Mouse (Mus musculus) frontal cortex, adult 2 months (tissue): ENCODE measurements around the gene Fez1. TPM values are rescaled to one million over a fixed set of nuclear protein-coding genes. Genes with fewer than 3 reads are reported as not detected.

ENCODE experiments used
- DNase-seq, 2 experiments: peaks; one replicate each; pipeline ENCODE4 v3.0.0; 2022; ENCODE audit warnings: low spot score in 1 of 2; ENCODE audit errors: extremely low spot score in 1 of 2
- polyA plus RNA-seq: library from polyadenylated mRNA; depleted of rRNA; stranded (reverse); fragments of >200 nt; gene quantifications from 2 replicates; pipeline ENCODE4 v1.2.3, GENCODE M21; 2012; rRNA removed

Fez1 gene
- 315 and 327 TPM in 2 replicates for polyA plus RNA-seq

GRCm38 (mm10) chr9:36821644-36822000, at the start of gene Fez1:
Gene Fez1 (plus strand): TSS chr9:36821864.
- DNase-seq: peak; percentile 87 to 92

GRCm38 (mm10) chr9:36783921-36784320, 37.7 kb upstream of the Fez1 start:
- no peak for DNase-seq

- no peak for DNase-seq
These were observed 29.5 kb upstream of the Fez1 start for GRCm38 (mm10) chr9:36792191-36792590.

GRCm38 (mm10) chr9:36794487-36794886, 27.2 kb upstream of the Fez1 start:
- DNase-seq: no peak

- no peak for DNase-seq
These were observed 26.1 kb upstream of the Fez1 start for GRCm38 (mm10) chr9:36795556-36795955.

- no peak for DNase-seq
These were observed 25.4 kb upstream of the Fez1 start for GRCm38 (mm10) chr9:36796224-36796623.

GRCm38 (mm10) chr9:36796781-36797555, 24.7 kb upstream of the Fez1 start, which contains the start of gene Ei24:
Gene Ei24 (minus strand): TSS chr9:36797393.
- DNase-seq: peak; percentile 74 to 94

- DNase-seq: no peak
These were observed 19.7 kb upstream of the Fez1 start for GRCm38 (mm10) chr9:36801961-36802360.

- DNase-seq: no peak
These were observed 18.7 kb upstream of the Fez1 start for GRCm38 (mm10) chr9:36802951-36803350.

- DNase-seq: no peak
These were observed 18.3 kb upstream of the Fez1 start for GRCm38 (mm10) chr9:36803386-36803785.

GRCm38 (mm10) chr9:36803926-36804325, 17.7 kb upstream of the Fez1 start:
- no peak for DNase-seq

GRCm38 (mm10) chr9:36805256-36805975, 16.2 kb upstream of the Fez1 start:
- DNase-seq: no peak

- no peak for DNase-seq
These were observed 13.4 kb upstream of the Fez1 start for GRCm38 (mm10) chr9:36808126-36808785.

- DNase-seq: no peak
These were observed 7.2 kb upstream of the Fez1 start for GRCm38 (mm10) chr9:36814486-36814885.

GRCm38 (mm10) chr9:36818905-36819304, 2.8 kb upstream of the Fez1 start:
- no peak for DNase-seq

- DNase-seq: no peak
These were observed 558 bp upstream of the Fez1 start for GRCm38 (mm10) chr9:36820969-36821643.

- no peak for DNase-seq
These were observed 360 bp downstream of the Fez1 start for GRCm38 (mm10) chr9:36822024-36822423.

- no peak for DNase-seq
These were observed 5.1 kb downstream of the Fez1 start for GRCm38 (mm10) chr9:36826612-36827363.

- no peak for DNase-seq
These were observed 9.7 kb downstream of the Fez1 start for GRCm38 (mm10) chr9:36831401-36831800.

- peak; percentile 84 to 95 for DNase-seq
These were observed 10.9 kb downstream of the Fez1 start for GRCm38 (mm10) chr9:36832529-36832928.
